22 mouse cellular contexts compared by ENCODE assay signal in the genomic region with DNA sequence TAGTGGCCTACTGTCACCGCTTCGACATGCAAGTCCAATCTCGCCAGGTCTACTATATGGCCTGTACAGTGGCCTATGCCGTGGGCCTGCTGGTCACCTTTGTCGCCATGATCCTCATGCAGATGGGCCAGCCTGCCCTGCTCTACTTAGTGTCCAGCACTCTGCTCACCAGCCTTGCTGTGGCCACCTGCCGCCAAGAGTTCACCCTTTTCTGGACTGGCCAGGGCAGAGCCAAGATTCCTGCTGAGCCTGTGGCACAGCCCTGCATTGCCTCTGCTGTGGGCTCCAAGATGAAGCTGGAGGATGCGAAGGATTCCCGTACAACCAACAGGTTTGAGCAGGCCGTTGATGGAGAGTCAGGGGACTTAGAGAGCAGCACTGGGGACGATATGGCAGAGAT. TPM values are rescaled to one million over a fixed set of nuclear protein-coding genes. Genes with fewer than 3 reads are reported as not detected.
"Had no signal": no experiment of that assay in that cellular context is flagged by ENCODE, and none has a peak within 500 bp of the region (broad histone marks: within the 10 kb centered on the region; RNA-seq: fewer than 3 reads in every experiment).

No protein-coding gene starts in this region.

- DNase-seq: kidney, adult 8-10 months; kidney, postnatal 10 days; kidney, postnatal 4 days; liver, embryonic 13.5 days; lung, embryonic 14.5 days; right cerebral cortex, postnatal 4 days; thymus, adult 18-20 months; thymus, postnatal 36 days had no signal

- H3K4me1 ChIP-seq: kidney, embryonic 15.5 days; limb, embryonic 10.5 days; limb, embryonic 13.5 days; liver, embryonic 13.5 days; midbrain, embryonic 13.5 days had no signal

- H3K4me3 ChIP-seq: kidney, embryonic 15.5 days; limb, embryonic 10.5 days; limb, embryonic 13.5 days; liver, embryonic 13.5 days; midbrain, embryonic 13.5 days had no signal

- H3K36me3 ChIP-seq: kidney, embryonic 15.5 days; limb, embryonic 10.5 days; limb, embryonic 13.5 days; liver, embryonic 13.5 days; midbrain, embryonic 13.5 days had no signal

- H3K27ac ChIP-seq: kidney, embryonic 15.5 days; limb, embryonic 10.5 days; limb, embryonic 13.5 days; liver, embryonic 13.5 days; macrophage; midbrain, embryonic 13.5 days; stomach, postnatal 0 days had no signal

- H3K27me3 ChIP-seq: kidney, embryonic 15.5 days; limb, embryonic 13.5 days; liver, embryonic 13.5 days; midbrain, embryonic 13.5 days had no signal

RNA-seq across cellular contexts. Expression of gene Sppl2c, which starts 1.6 kb away (rescaled TPM):
- polyA plus RNA-seq: kidney, embryonic 15.5 days; limb, embryonic 10.5 days; limb, embryonic 13.5 days; liver, adult 2 months; liver, embryonic 13.5 days; liver, embryonic 16.5 days; lung, embryonic 14.5 days; lung, postnatal 0 days; macrophage; midbrain, embryonic 13.5 days; midbrain, postnatal 0 days; neural tube, embryonic 11.5 days; neural tube, embryonic 14.5 days; stomach, embryonic 14.5 days; stomach, postnatal 0 days; urinary bladder, adult 2 months had no signal

RNA-seq across cellular contexts. Expression of gene Mapt, which starts 43.4 kb away (rescaled TPM):
- polyA plus RNA-seq: macrophage had no signal

RNA-seq across cellular contexts. Expression of gene Crhr1, which starts 55.1 kb away (rescaled TPM):
- polyA plus RNA-seq: liver, embryonic 13.5 days; liver, embryonic 16.5 days; lung, embryonic 14.5 days; lung, postnatal 0 days; macrophage had no signal
